Mouse (Mus musculus) telencephalon, adult 2 months (tissue): ENCODE data around the gene 2210418O10Rik.
"Not testable (repeated sequence)": the region's sequence is repeated elsewhere in the genome, so short reads cannot be mapped to it uniquely, and the experiment has no call there.

ENCODE experiments used
- DNase-seq: peaks from one replicate; pipeline ENCODE4 v3.0.0-alpha.2; 2011; ENCODE audit warnings: low read depth, low spot score

The 2210418O10Rik gene

GRCm38 (mm10) chr2:176226269-176226668 lies at the start of gene 2210418O10Rik:
Gene 2210418O10Rik (plus strand): TSS chr2:176226569.
- DNase-seq = not testable (repeated sequence)

- not testable (repeated sequence) for DNase-seq
These were observed 22.1 kb downstream of the 2210418O10Rik start for GRCm38 (mm10) chr2:176248519-176248918.
